Mouse (Mus musculus): ENCODE data around the gene Tspan18.
A peak's percentile ranks its signal among the peaks of the same experiment; 100 is the strongest.

Tspan18 gene

GRCm38 (mm10) chr2:93217015-93217414, 117.3 kb downstream of the Tspan18 start:
- peak; percentile 84 for DNase-seq (ENCODE audit: low read depth)

- DNase-seq (ENCODE audit: low read depth): no peak
These were observed 118.5 kb downstream of the Tspan18 start for GRCm38 (mm10) chr2:93215790-93216189.

- DNase-seq (ENCODE audit: low read depth): peak; percentile 4
These were observed 120.1 kb downstream of the Tspan18 start for GRCm38 (mm10) chr2:93214192-93214591.

- no peak for DNase-seq (ENCODE audit: low read depth)
These were observed 121.4 kb downstream of the Tspan18 start for GRCm38 (mm10) chr2:93212865-93213264.

GRCm38 (mm10) chr2:93212386-93212785, 121.9 kb downstream of the Tspan18 start:
- no peak for DNase-seq (ENCODE audit: low read depth)

GRCm38 (mm10) chr2:93206126-93206525, 128.2 kb downstream of the Tspan18 start:
- no peak for DNase-seq (ENCODE audit: low read depth)

GRCm38 (mm10) chr2:93204571-93204970, 129.7 kb downstream of the Tspan18 start:
- DNase-seq (ENCODE audit: low read depth): no peak

GRCm38 (mm10) chr2:93203682-93204081, 130.6 kb downstream of the Tspan18 start:
- peak; percentile 45 for DNase-seq (ENCODE audit: low read depth)

GRCm38 (mm10) chr2:93202782-93203181, 131.5 kb downstream of the Tspan18 start:
- DNase-seq (ENCODE audit: low read depth): no peak

- no peak for DNase-seq (ENCODE audit: low read depth)
These were observed 132.3 kb downstream of the Tspan18 start for GRCm38 (mm10) chr2:93201997-93202396.

GRCm38 (mm10) chr2:93200681-93201340, 133.5 kb downstream of the Tspan18 start:
- no peak for DNase-seq (ENCODE audit: low read depth)

- peak; percentile 66 for DNase-seq (ENCODE audit: low read depth)
These were observed 134.8 kb downstream of the Tspan18 start for GRCm38 (mm10) chr2:93199531-93199974.

- DNase-seq (ENCODE audit: low read depth): peak; percentile 91
These were observed 135.5 kb downstream of the Tspan18 start for GRCm38 (mm10) chr2:93198846-93199245.

GRCm38 (mm10) chr2:93193806-93194205, 140.5 kb downstream of the Tspan18 start:
- no peak for DNase-seq (ENCODE audit: low read depth)

GRCm38 (mm10) chr2:93192671-93193080, 141.6 kb downstream of the Tspan18 start:
- DNase-seq (ENCODE audit: low read depth): no peak

- DNase-seq (ENCODE audit: low read depth): no peak
These were observed 142.1 kb downstream of the Tspan18 start for GRCm38 (mm10) chr2:93192182-93192560.

- DNase-seq (ENCODE audit: low read depth): no peak
These were observed 142.7 kb downstream of the Tspan18 start for GRCm38 (mm10) chr2:93191488-93192181.

- DNase-seq (ENCODE audit: low read depth): no peak
These were observed 143.4 kb downstream of the Tspan18 start for GRCm38 (mm10) chr2:93190771-93191487.

GRCm38 (mm10) chr2:93188761-93189458, 145.4 kb downstream of the Tspan18 start:
- no peak for DNase-seq (ENCODE audit: low read depth)

GRCm38 (mm10) chr2:93188020-93188760, 146.1 kb downstream of the Tspan18 start:
- no peak for DNase-seq (ENCODE audit: low read depth)

GRCm38 (mm10) chr2:93187323-93187996, 146.8 kb downstream of the Tspan18 start, which contains the start of gene Trp53i11:
TSS of gene Trp53i11 (plus strand) at chr2:93187548.
- DNase-seq (ENCODE audit: low read depth): no peak
